Mouse (Mus musculus): ENCODE results near the gene Tmem178b. TPM values are rescaled to one million over a fixed set of nuclear protein-coding genes. Genes with fewer than 3 reads are reported as not detected.

Gene Tmem178b
- total and polyA plus RNA-seq, 3 experiments: 0.16 TPM; not detected in 2

DNA sequence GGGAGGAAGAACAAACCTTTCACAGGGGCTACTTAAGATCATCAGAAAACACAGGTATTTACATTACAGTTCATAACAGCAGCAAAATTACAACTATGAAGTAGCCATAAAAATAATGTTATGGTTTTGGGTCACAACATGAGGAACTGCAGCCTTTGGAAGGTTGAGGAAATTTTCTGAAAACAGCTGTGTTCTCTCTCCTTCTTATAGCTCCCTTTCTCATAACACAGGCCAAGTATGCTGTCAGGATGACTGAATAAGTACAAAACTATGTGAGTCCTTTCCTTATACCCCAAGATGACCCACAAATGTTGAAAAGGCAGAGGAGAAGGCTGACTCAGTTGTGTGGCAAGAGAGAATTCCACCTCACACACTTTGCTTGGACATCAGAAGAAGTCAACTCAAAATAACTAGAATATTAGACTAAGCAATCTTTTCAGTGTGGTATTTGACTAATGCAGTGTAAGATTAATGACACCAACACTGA lies 347.6 kb downstream of the Tmem178b start:
- Histone ChIP-seq H3K27me3 (ENCODE audit: insufficient read depth, low read length) (peaks cover 8% of the 10 kb centered on the region; the same call in 1 of the 2 replicates), H3K36me3 (replicated peaks) (no peaks in the 10 kb centered on the region), H3K4me3 (ENCODE audit: low read depth, low read length) (no peak overlapping the region), H3K4me1 (ENCODE audit: insufficient read depth, low read depth, low read length) (no peaks in the 10 kb centered on the region), H3K9me3 (replicated peaks) (no peaks in the 10 kb centered on the region)
- DNase-seq (ENCODE audit: low spot score): no peak
- TF ChIP-seq GATA1 (IDR thresholded peaks at IDR 0.05; ENCODE audit: borderline replicate concordance, low read length): no peak
- no peak for ATAC-seq (ENCODE audit: extremely low read depth, insufficient number of reproducible peaks, low FRiP score, poor library complexity, severe bottlenecking)

- H3K4me3 ChIP-seq (ENCODE audit: low read depth, low read length): no peak overlapping the region
- peaks cover 6% of the 10 kb centered on the region; the same call in 1 of the 2 replicates for H3K27me3 ChIP-seq (ENCODE audit: insufficient read depth, low read length)
- H3K9me3 ChIP-seq (replicated peaks): no peaks in the 10 kb centered on the region
- no peaks in the 10 kb centered on the region for H3K36me3 ChIP-seq (replicated peaks)
- TF ChIP-seq GATA2 (IDR thresholded peaks at IDR 0.05; ENCODE audit: borderline replicate concordance, low read depth, low read length): no peak
- no peak for TF ChIP-seq TAL1 (conservative IDR thresholded peaks at IDR 0.05; ENCODE audit: low read depth, low read length)
- no peak for TF ChIP-seq POLR2AphosphoS5 (IDR thresholded peaks at IDR 0.05; ENCODE audit: insufficient replicate concordance, low read depth, low read length)
- no peak for TF ChIP-seq GATA1 (IDR thresholded peaks at IDR 0.05; ENCODE audit: borderline replicate concordance, low read length)
- no peak for TF ChIP-seq CTCF (IDR thresholded peaks at IDR 0.05; ENCODE audit: low read depth, low read length)
- ATAC-seq (ENCODE audit: extremely low read depth, insufficient number of reproducible peaks, low FRiP score, poor library complexity, severe bottlenecking) (no peak), DNase-seq (ENCODE audit: low spot score) (no peak)
- no peaks in the 10 kb centered on the region for H3K4me1 ChIP-seq (ENCODE audit: insufficient read depth, low read depth, low read length)
Measured at GRCm38 (mm10) chr6:40225585-40226280, 352.7 kb downstream of the Tmem178b start.

GRCm38 (mm10) chr6:40228981-40229380 lies 355.9 kb downstream of the Tmem178b start:
- no peaks in the 10 kb centered on the region for H3K9me3 ChIP-seq (replicated peaks)
- TF ChIP-seq GATA1 (IDR thresholded peaks at IDR 0.05; ENCODE audit: borderline replicate concordance, low read length): no peak
- no peak for TF ChIP-seq POLR2AphosphoS5 (IDR thresholded peaks at IDR 0.05; ENCODE audit: insufficient replicate concordance, low read depth, low read length)
- TF ChIP-seq TAL1 (conservative IDR thresholded peaks at IDR 0.05; ENCODE audit: low read depth, low read length): no peak
- TF ChIP-seq GATA2 (IDR thresholded peaks at IDR 0.05; ENCODE audit: borderline replicate concordance, low read depth, low read length): no peak
- TF ChIP-seq CTCF (IDR thresholded peaks at IDR 0.05; ENCODE audit: low read depth, low read length): no peak
- no peak for DNase-seq (ENCODE audit: low spot score)
- H3K4me1 ChIP-seq (ENCODE audit: insufficient read depth, low read depth, low read length): no peaks in the 10 kb centered on the region
- ATAC-seq (ENCODE audit: extremely low read depth, insufficient number of reproducible peaks, low FRiP score, poor library complexity, severe bottlenecking): no peak
- H3K4me3 ChIP-seq (ENCODE audit: low read depth, low read length): no peak overlapping the region
- H3K27me3 ChIP-seq (ENCODE audit: insufficient read depth, low read length): peaks cover 8% of the 10 kb centered on the region
- no peaks in the 10 kb centered on the region for H3K36me3 ChIP-seq (replicated peaks)

GRCm38 (mm10) chr6:40229985-40230384 lies 356.9 kb downstream of the Tmem178b start:
- no peak for ATAC-seq (ENCODE audit: extremely low read depth, insufficient number of reproducible peaks, low FRiP score, poor library complexity, severe bottlenecking)

DNA sequence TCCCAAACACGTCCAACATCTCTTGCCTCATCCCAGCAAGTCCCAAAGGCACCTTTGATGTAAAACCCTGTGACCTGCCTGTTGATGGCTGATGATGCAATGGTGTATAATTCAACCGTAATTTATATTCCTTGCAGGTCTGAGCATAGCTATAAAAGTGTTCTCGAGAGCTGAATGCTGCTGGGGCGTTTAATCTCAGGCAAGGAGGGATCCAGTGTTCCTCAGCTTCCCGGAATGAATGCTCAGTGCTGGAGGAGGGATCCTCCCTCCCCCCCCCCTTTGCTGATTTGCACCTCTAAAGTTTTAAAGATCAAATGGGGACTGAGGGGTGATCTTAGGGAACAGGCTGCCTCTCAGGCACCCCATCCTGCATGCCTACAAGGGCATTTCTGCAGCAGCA lies 361.0 kb downstream of the Tmem178b start:
- Histone ChIP-seq H3K4me1 (ENCODE audit: insufficient read depth, low read depth, low read length) (peaks cover 3% of the 10 kb centered on the region; the same call in 1 of the 2 replicates), H3K36me3 (replicated peaks) (no peaks in the 10 kb centered on the region), H3K27me3 (ENCODE audit: insufficient read depth, low read length) (peaks cover 13% of the 10 kb centered on the region), H3K4me3 (ENCODE audit: low read depth, low read length) (no peak overlapping the region), H3K9me3 (replicated peaks) (no peaks in the 10 kb centered on the region)
- DNase-seq (ENCODE audit: low spot score) (no peak), ATAC-seq (ENCODE audit: extremely low read depth, insufficient number of reproducible peaks, low FRiP score, poor library complexity, severe bottlenecking) (no peak)
- TF ChIP-seq GATA2 (IDR thresholded peaks at IDR 0.05; ENCODE audit: borderline replicate concordance, low read depth, low read length): no peak
- no peak for TF ChIP-seq POLR2AphosphoS5 (IDR thresholded peaks at IDR 0.05; ENCODE audit: insufficient replicate concordance, low read depth, low read length)
- TF ChIP-seq TAL1 (conservative IDR thresholded peaks at IDR 0.05; ENCODE audit: low read depth, low read length): no peak
- TF ChIP-seq GATA1 (IDR thresholded peaks at IDR 0.05; ENCODE audit: borderline replicate concordance, low read length): no peak
- no peak for TF ChIP-seq CTCF (IDR thresholded peaks at IDR 0.05; ENCODE audit: low read depth, low read length)

More at GRCm38 (mm10) chr6:40229985-40230384, 356.9 kb downstream of the Tmem178b start:
- Histone ChIP-seq H3K9me3 (replicated peaks) (no peaks in the 10 kb centered on the region), H3K36me3 (replicated peaks) (no peaks in the 10 kb centered on the region), H3K4me1 (ENCODE audit: insufficient read depth, low read depth, low read length) (no peaks in the 10 kb centered on the region), H3K4me3 (ENCODE audit: low read depth, low read length) (no peak overlapping the region), H3K27me3 (ENCODE audit: insufficient read depth, low read length) (peaks cover 11% of the 10 kb centered on the region)
- TF ChIP-seq GATA1 (IDR thresholded peaks at IDR 0.05; ENCODE audit: borderline replicate concordance, low read length): no peak
- no peak for DNase-seq (ENCODE audit: low spot score)

DNA sequence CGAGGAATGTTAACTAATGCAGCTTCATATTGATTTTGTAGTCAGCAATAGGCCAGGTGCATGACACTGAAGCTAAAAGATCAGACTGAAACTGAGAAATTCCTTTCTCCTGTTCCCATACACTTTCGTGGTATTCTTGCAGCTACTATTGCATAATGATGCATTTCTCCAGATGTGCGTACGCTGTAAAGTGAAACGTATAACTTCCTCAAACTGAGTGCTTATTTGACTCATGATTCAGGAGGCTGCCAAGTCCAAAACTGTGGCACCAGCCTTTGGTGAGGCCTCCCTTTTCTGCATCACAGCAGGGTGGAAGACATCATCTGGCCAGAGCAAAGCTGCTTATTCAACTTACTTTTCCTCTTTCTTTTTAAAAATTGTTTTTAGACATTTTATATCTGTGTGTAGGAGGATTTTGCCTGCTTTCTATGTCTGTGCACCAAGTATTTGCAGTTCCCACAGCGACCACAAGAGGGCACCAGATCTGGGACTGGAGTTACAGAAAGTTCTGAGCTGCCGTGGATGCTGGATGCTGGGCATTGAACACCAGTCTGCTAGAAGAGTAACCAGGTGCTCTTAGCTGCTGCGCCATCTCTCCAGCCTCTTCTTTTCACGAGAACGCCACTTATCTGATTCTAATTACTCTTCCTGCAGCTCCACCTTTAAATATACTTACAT lies 362.9 kb downstream of the Tmem178b start:
- H3K4me1 ChIP-seq (ENCODE audit: insufficient read depth, low read depth, low read length): peaks cover 3% of the 10 kb centered on the region; the same call in 1 of the 2 replicates
- no peak for TF ChIP-seq TAL1 (conservative IDR thresholded peaks at IDR 0.05; ENCODE audit: low read depth, low read length)
- TF ChIP-seq CTCF (IDR thresholded peaks at IDR 0.05; ENCODE audit: low read depth, low read length): peak; percentile 53
- ATAC-seq (ENCODE audit: extremely low read depth, insufficient number of reproducible peaks, low FRiP score, poor library complexity, severe bottlenecking) (no peak), DNase-seq (ENCODE audit: low spot score) (peak; percentile 8)
- no peaks in the 10 kb centered on the region for H3K36me3 ChIP-seq (replicated peaks)
- no peak overlapping the region for H3K4me3 ChIP-seq (ENCODE audit: low read depth, low read length)
- no peaks in the 10 kb centered on the region for H3K9me3 ChIP-seq (replicated peaks)
- peaks cover 11% of the 10 kb centered on the region for H3K27me3 ChIP-seq (ENCODE audit: insufficient read depth, low read length)
